Mouse (Mus musculus) hindbrain, embryonic 14.5 days (tissue): Measurements from ENCODE around the gene Cdkn1c. TPM values are rescaled to one million over a fixed set of nuclear protein-coding genes. Genes with fewer than 3 reads are reported as not detected.

Experiments
- ATAC-seq: fragments of 200-750 bp; cut with Nextera tagmentation; 2 replicates; pipeline ENCODE4 v1.8.0; 2017; ENCODE audit warnings: moderate number of reproducible peaks, mild to moderate bottlenecking, moderate TSS enrichment, moderate library complexity; ENCODE audit not compliant: low FRiP score
- DNase-seq: peaks from one replicate; pipeline ENCODE4 v3.0.0-alpha.2; 2015; ENCODE audit warnings: low spot score
- H3K27ac ChIP-seq: fragments of 300-500 bp; sonication (generic); 2 replicates; pipeline ENCODE4 v1.5.1; 2014; ENCODE audit warnings: mild to moderate bottlenecking, moderate library complexity
- H3K27me3 ChIP-seq: fragments of 300-500 bp; sonication (generic); 2 replicates; pipeline ENCODE4 v1.6.1; 2014; ENCODE audit warnings: mild to moderate bottlenecking, low read length, mixed read lengths; ENCODE audit not compliant: control insufficient read depth, insufficient read depth
- H3K36me3 ChIP-seq: fragments of 300-500 bp; sonication (generic); replicated peaks from 2 replicates; pipeline ENCODE4 v1.6.1; 2014; ENCODE audit not compliant: control insufficient read depth, insufficient read depth
- H3K4me1 ChIP-seq: fragments of 300-500 bp; sonication (generic); replicated peaks from 2 replicates; pipeline ENCODE4 v1.6.1; 2014; ENCODE audit warnings: antibody characterized with exemption, low read length, mixed read lengths; ENCODE audit not compliant: control insufficient read depth, insufficient read depth
- H3K4me2 ChIP-seq: fragments of 300-500 bp; sonication (generic); replicated peaks from 2 replicates; pipeline ENCODE4 v1.6.1; 2014; ENCODE audit warnings: mild to moderate bottlenecking, moderate library complexity
- H3K4me3 ChIP-seq: fragments of 300-500 bp; sonication (generic); replicated peaks from 2 replicates; pipeline ENCODE4 v1.5.1; 2014; ENCODE audit warnings: mild to moderate bottlenecking, low read length
- H3K9ac ChIP-seq: fragments of 300-500 bp; sonication (generic); 2 replicates; pipeline ENCODE4 v1.6.1; 2014
- H3K9me3 ChIP-seq: fragments of 300-500 bp; sonication (generic); 2 replicates; pipeline ENCODE4 v1.6.1; 2016; ENCODE audit warnings: low read length; ENCODE audit not compliant: control insufficient read depth
- WGBS: fragments of 180-500 bp; shearing (Covaris S2); extraction: QIAGEN DNeasy Blood & Tissue Kit; methylation state at CpG from one replicate; pipeline ENCODE4 v1.1.7; 2014; 5-methylcytosine and 5-hydroxymethylcytosine counted together
- polyA plus RNA-seq: library from polyadenylated mRNA; unstranded; fragments of >200 nt; fragmentation: Nextera tagmentation; extraction: Ambion mirVana; gene quantifications from 2 replicates; pipeline ENCODE4 v1.2.1, GENCODE M21; 2014

Cdkn1c gene
- polyA plus RNA-seq, 1 experiment from 2014 or later = 293 TPM

DNA sequence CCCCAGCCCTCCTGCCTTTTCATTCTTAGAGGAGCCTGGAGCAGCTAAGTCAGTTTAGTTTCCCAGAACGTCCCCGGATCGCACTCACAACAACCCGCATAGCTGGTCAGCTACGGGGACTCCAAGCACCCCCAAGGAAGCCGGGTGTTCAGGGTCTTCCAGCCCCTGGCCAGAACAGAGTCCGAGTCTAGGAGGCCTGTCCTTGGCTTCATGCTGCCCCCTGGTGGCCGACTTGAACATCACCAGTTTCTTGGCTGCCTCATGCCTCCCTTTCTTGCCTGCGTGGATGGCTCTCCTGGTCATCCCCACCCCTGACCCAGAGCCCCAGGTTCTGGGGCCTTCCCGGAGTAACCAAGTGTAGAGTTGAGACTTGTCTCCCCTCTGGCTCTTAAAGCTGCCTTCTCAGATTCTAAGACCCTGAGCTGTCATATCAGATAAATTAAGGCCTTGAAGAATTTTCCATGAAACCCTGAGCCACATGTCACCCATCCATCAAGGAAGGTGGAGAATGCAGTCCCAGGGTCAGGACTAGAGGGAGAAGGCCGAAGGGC, 3.1 kb upstream of the Cdkn1c start:
- Histone ChIP-seq H3K4me2 (no peak overlapping the region; the same call in 1 of the 2 replicates), H3K4me1 (peaks cover 21% of the 10 kb centered on the region), H3K4me3 (no peak overlapping the region), H3K27me3 (peaks cover 4% of the 10 kb centered on the region; the same call in 1 of the 2 replicates), H3K9ac (0 out of 2 replicates have a peak overlapping the region, but pooled peaks have one; percentile 44), H3K36me3 (no peaks in the 10 kb centered on the region), H3K9me3 (peaks cover 21% of the 10 kb centered on the region; the same call in 1 of the 2 replicates), H3K27ac (no peak overlapping the region)
- ATAC-seq = no peak
- peak; percentile 88 for DNase-seq
- 34% methylated on average over 11 of the region's 11 CpGs for WGBS

- H3K36me3 ChIP-seq = no peaks in the 10 kb centered on the region
- DNase-seq (no peak), ATAC-seq (no peak)
- peaks cover 21% of the 10 kb centered on the region; the same call in 1 of the 2 replicates for H3K9me3 ChIP-seq
- H3K9ac ChIP-seq = no peak overlapping the region
- no peak overlapping the region for H3K27ac ChIP-seq
- 77% methylated on average over 5 of the region's 5 CpGs for WGBS
- no peak overlapping the region for H3K4me3 ChIP-seq
- no peak overlapping the region for H3K4me2 ChIP-seq
- peaks cover 4% of the 10 kb centered on the region; the same call in 1 of the 2 replicates for H3K27me3 ChIP-seq
- peaks cover 19% of the 10 kb centered on the region for H3K4me1 ChIP-seq
Observed at GRCm38 (mm10) chr7:143462516-143462915, 1.7 kb upstream of the Cdkn1c start.

DNA sequence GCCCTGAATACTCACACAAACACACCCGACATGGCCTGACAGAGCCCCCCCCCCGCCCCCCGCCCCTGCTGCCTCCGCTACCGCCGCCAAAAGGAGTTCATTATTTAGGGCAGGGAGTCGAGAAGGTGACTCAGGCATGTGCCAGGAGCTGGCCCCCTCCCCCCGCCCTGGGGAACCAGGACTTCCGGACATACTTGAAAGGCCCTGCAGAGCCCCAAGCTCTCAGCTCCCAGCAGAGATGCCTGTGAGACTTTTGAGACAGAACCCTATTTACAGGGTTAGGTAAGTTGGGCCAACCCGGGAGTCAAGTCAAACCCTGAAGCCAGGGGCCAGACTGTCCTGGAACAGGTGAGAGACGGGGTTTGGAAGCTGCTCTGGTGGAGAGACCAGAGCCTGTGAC, 1.1 kb upstream of the Cdkn1c start:
- 49% methylated on average over 10 of the region's 11 CpGs for WGBS
- DNase-seq (no peak), ATAC-seq (no peak)
- no peak overlapping the region for H3K27ac ChIP-seq
- H3K9me3 ChIP-seq = peaks cover 21% of the 10 kb centered on the region; the same call in 1 of the 2 replicates
- peaks cover 4% of the 10 kb centered on the region; the same call in 1 of the 2 replicates for H3K27me3 ChIP-seq
- no peak overlapping the region for H3K4me2 ChIP-seq
- H3K9ac ChIP-seq = 0 out of 2 replicates have a peak overlapping the region, but pooled peaks have one; percentile 39
- H3K4me1 ChIP-seq = peaks cover 14% of the 10 kb centered on the region
- H3K4me3 ChIP-seq = no peak overlapping the region
- no peaks in the 10 kb centered on the region for H3K36me3 ChIP-seq

DNA sequence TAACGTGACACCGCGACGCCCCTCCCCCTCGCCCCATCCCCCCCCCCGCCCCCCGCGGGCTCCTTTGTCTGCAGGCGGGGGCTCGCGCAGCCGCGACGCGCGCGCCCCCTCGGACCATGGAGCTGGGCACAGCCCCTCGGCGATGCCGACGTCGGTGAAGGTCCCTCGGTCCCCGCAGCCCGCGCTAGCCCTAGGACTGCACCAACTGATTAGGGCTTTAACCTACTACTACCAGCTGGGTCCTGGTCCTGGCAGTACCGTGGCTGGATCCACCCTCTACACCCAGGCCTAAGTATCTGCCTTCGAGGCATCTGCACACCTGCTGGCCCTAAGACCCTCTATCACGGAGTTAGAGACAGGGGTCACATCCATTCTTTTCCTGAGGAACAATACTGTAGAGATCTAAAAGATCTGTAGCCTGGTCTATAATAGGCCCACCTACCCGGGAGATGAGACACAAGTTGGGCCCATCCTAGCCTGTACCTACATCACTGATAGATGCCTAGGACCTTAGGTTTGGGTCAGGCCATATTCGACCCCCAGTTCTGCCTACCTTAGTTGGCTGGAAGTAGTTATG, 532 bp upstream of the Cdkn1c start:
- ATAC-seq (peak; percentile 47), DNase-seq (no peak)
- Histone ChIP-seq H3K4me3 (peak overlapping the region; percentile 49), H3K36me3 (no peaks in the 10 kb centered on the region), H3K27me3 (peaks cover 4% of the 10 kb centered on the region; the same call in 1 of the 2 replicates), H3K4me2 (peak overlapping the region; percentile 58), H3K9ac (0 out of 2 replicates have a peak overlapping the region, but pooled peaks have one; percentile 39), H3K4me1 (peaks cover 14% of the 10 kb centered on the region), H3K27ac (peak overlapping the region; percentile 61; the same call in 1 of the 2 replicates), H3K9me3 (peaks cover 21% of the 10 kb centered on the region; the same call in 1 of the 2 replicates)
- 47% methylated on average over 28 of the region's 32 CpGs for WGBS

DNA sequence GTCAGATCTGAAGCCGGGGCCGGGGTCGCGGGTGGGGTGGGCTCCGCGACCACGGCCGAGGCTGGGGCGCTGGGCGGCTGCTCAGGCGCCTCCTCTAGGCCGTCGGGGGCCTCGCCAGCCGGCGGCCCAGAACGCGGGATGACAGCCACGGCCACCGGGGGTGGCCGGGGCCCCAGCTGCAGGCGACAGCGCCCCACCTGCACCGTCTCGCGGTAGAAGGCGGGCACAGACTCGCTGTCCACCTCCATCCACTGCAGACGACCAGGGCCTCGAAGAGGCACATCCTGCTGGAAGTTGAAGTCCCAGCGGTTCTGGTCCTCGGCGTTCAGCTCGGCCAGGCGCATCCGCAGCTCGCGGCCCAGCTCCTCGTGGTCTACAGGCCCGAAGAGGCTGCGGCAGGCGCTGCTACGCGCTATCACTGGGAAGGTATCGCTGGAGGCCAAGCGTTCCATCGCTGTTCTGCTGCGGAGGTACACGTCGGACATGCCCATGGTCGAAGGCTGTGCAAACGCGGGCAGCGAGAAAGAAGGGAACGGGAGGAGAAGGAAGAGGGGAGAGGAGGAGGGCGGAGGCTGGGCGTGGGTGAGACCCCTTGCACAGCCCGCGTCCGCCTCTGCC, 524 bp downstream of the Cdkn1c start:
- Histone ChIP-seq H3K4me3 (peak overlapping the region; percentile 49), H3K27me3 (peaks cover 4% of the 10 kb centered on the region; the same call in 1 of the 2 replicates), H3K9ac (peak overlapping the region; percentile 60), H3K4me1 (peaks cover 14% of the 10 kb centered on the region), H3K27ac (peak overlapping the region; percentile 71; the same call in 1 of the 2 replicates), H3K36me3 (no peaks in the 10 kb centered on the region), H3K9me3 (peaks cover 21% of the 10 kb centered on the region; the same call in 1 of the 2 replicates), H3K4me2 (peak overlapping the region; percentile 58)
- DNase-seq (no peak), ATAC-seq (peak; percentile 1; the same call in 1 of the 2 replicates)
- WGBS = 37% methylated on average over 59 of the region's 60 CpGs

DNA sequence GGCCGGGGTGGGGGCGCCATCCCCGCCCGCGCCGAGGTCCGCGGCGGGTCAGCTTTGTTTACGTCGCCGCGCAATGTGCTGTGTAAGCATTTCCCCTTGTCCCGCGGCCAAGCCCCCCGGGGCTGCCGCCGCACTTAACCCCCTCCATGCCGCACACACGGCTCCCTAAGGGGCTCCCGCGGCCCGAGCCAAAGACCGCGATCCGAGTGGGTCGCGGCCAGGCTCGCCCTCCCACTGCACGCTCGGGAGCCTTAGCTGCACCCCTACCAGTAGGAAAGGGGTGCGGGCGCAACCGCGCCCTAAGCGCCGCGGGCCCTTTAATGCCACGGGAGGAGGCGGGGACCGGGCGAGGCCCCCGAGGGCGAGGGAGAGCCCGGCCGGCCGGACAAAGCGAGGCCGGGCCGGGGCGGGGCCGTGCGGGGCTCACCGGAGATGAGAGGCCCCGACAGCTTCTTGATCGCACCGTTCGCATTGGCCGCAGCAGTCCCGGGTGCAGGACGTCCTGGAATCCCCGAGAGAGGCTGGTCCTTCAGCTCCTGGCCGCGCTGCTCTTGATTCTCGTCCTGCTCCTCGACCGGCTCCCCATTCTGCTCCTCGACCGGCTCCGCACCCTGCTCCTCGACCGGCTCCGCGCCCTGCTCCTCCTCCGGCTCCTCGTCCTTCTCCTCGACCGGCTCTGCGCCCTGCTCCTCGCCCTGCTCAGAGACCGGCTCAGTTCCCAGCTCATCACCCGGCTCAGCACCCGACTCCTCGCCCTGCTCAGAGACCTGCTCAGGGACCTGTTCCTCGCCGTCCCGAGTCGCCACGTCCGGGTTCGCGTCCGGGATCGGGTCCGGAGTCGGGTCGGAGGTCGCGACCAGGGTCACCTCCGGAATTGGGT, 1.3 kb downstream of the Cdkn1c start:
- peak overlapping the region; percentile 60 for H3K9ac ChIP-seq
- 33% methylated on average over 95 of the region's 100 CpGs for WGBS
- ATAC-seq (no peak), DNase-seq (no peak)
- peak overlapping the region; percentile 49 for H3K4me3 ChIP-seq
- H3K27ac ChIP-seq = peak overlapping the region; percentile 71; the same call in 1 of the 2 replicates
- peaks cover 8% of the 10 kb centered on the region for H3K4me1 ChIP-seq
- no peaks in the 10 kb centered on the region for H3K36me3 ChIP-seq
- peak overlapping the region; percentile 58 for H3K4me2 ChIP-seq
- peaks cover 3% of the 10 kb centered on the region; the same call in 1 of the 2 replicates for H3K27me3 ChIP-seq
- peaks cover 21% of the 10 kb centered on the region; the same call in 1 of the 2 replicates for H3K9me3 ChIP-seq

DNA sequence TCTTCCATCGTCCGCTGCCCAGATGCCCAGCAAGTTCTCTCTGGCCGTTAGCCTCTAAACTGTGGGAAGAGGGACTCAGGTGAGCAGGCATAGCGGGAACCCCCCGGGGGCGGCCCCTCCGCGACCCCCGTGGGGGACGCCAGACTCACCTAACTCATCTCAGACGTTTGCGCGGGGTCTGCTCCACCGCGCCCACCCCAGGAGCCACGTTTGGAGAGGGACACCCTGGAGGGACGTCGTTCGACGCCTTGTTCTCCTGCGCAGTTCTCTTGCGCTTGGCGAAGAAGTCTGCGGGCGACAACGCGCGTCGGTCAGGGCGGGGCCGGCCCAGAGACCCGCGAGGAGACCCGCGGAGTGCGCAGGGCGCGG, 1.9 kb downstream of the Cdkn1c start:
- no peaks in the 10 kb centered on the region for H3K27me3 ChIP-seq
- 27% methylated on average over 28 of the region's 38 CpGs for WGBS
- peak overlapping the region; percentile 60 for H3K9ac ChIP-seq
- no peak for DNase-seq
- no peak for ATAC-seq
- peaks cover 4% of the 10 kb centered on the region; the same call in 1 of the 2 replicates for H3K4me1 ChIP-seq
- peaks cover 21% of the 10 kb centered on the region; the same call in 1 of the 2 replicates for H3K9me3 ChIP-seq
- H3K4me3 ChIP-seq = peak overlapping the region; percentile 49
- H3K27ac ChIP-seq = peak overlapping the region; percentile 71; the same call in 1 of the 2 replicates
- H3K36me3 ChIP-seq = no peaks in the 10 kb centered on the region
- H3K4me2 ChIP-seq = peak overlapping the region; percentile 58

GRCm38 (mm10) chr7:143447130-143447529, 13.7 kb downstream of the Cdkn1c start:
- DNase-seq = no peak
- 79% methylated on average over 2 of the region's 2 CpGs for WGBS

More at GRCm38 (mm10) chr7:143447130-143447529, 13.7 kb downstream of the Cdkn1c start:
- peaks cover 4% of the 10 kb centered on the region; the same call in 1 of the 2 replicates for H3K27me3 ChIP-seq
- H3K27ac ChIP-seq = no peak overlapping the region
- H3K9me3 ChIP-seq = no peaks in the 10 kb centered on the region
- no peak overlapping the region for H3K9ac ChIP-seq
- H3K4me2 ChIP-seq = no peak overlapping the region
- H3K36me3 ChIP-seq = no peaks in the 10 kb centered on the region
- peaks cover 18% of the 10 kb centered on the region; the same call in 1 of the 2 replicates for H3K4me1 ChIP-seq
- no peak overlapping the region for H3K4me3 ChIP-seq
- no peak for ATAC-seq
